Mouse (Mus musculus) embryonic facial prominence, embryonic 13.5 days (tissue): ENCODE results near the gene Gm10324. TPM values are rescaled to one million over a fixed set of nuclear protein-coding genes. Genes with fewer than 3 reads are reported as not detected.
"Not testable (repeated sequence)": the region's sequence is repeated elsewhere in the genome, so short reads cannot be mapped to it uniquely, and the experiment has no call there.

Source experiments
- ATAC-seq: fragments of 200-750 bp; cut with Nextera tagmentation; 2 replicates; pipeline ENCODE4 v1.8.0; 2017; ENCODE audit warnings: low read depth; ENCODE audit not compliant: insufficient number of reproducible peaks, insufficient read depth, low FRiP score, low TSS enrichment
- H3K27ac ChIP-seq: fragments of 300-500 bp; sonication (generic); 2 replicates; pipeline ENCODE4 v1.5.1; 2015; ENCODE audit warnings: moderate library complexity, mild to moderate bottlenecking, inconsistent platforms
- H3K27me3 ChIP-seq: fragments of 300-500 bp; sonication (generic); 2 replicates; pipeline ENCODE4 v1.6.1; 2015; ENCODE audit warnings: mild to moderate bottlenecking, inconsistent platforms
- H3K36me3 ChIP-seq: fragments of 300-500 bp; sonication (generic); 2 replicates; pipeline ENCODE4 v1.6.1; 2015; ENCODE audit warnings: mild to moderate bottlenecking, inconsistent platforms
- H3K4me1 ChIP-seq: fragments of 300-500 bp; sonication (generic); 2 replicates; pipeline ENCODE4 v1.6.1; 2015; ENCODE audit warnings: inconsistent platforms
- H3K4me2 ChIP-seq: fragments of 300-500 bp; sonication (generic); 2 replicates; pipeline ENCODE4 v1.6.1; 2015; ENCODE audit warnings: moderate library complexity, mild to moderate bottlenecking, inconsistent platforms
- H3K4me3 ChIP-seq: fragments of 300-500 bp; sonication (generic); 2 replicates; pipeline ENCODE4 v1.5.1; 2015; ENCODE audit warnings: mild to moderate bottlenecking, inconsistent platforms
- H3K9ac ChIP-seq: fragments of 300-500 bp; sonication (generic); 2 replicates; pipeline ENCODE4 v1.6.1; 2015; ENCODE audit warnings: mild to moderate bottlenecking, inconsistent platforms
- H3K9me3 ChIP-seq: fragments of 300-500 bp; sonication (generic); 2 replicates; pipeline ENCODE4 v1.6.1; 2016; ENCODE audit warnings: inconsistent platforms
- WGBS: fragments of 180-500 bp; shearing (Covaris S2); methylation state at CpG from one replicate; pipeline ENCODE4 v1.1.7; 2015; ENCODE audit warnings: mixed read lengths; 5-methylcytosine and 5-hydroxymethylcytosine counted together
- polyA plus RNA-seq: library from polyadenylated mRNA; unstranded; fragments of >200 nt; fragmentation: Nextera tagmentation; extraction: Ambion mirVana; gene quantifications from 2 replicates; pipeline ENCODE4 v1.2.1, GENCODE M21; 2015

The Gm10324 gene
- polyA plus RNA-seq, result not detected in 2 replicates

DNA sequence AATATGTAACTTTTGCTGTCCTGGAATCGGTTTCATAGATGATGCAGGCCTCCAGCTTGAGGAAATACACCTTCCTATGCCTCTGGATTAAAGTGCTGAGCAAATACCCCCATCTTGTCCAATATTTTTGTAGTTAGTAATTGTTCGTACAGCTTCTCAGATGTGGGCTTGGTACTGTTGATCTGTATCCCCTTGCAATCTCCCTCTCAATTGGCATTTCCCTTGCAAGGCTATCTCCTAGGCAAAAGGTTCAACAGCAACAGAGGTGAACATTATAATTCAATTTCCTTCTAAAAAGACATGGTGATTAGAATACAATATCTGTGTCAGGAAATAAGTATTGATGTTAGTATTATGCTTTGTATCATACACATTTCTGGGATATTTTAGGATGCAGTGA is at the start of gene Gm10324:
Gm10324 (plus strand) TSS at position 301 of the 400 bp plus-strand sequence.
- not testable (repeated sequence) for ATAC-seq
- no CpG with 5 or more reads among the region's 2 CpGs for WGBS

More for the DNA sequence above, at the start of gene Gm10324:
- H3K9ac ChIP-seq, H3K4me3 ChIP-seq, H3K4me2 ChIP-seq, H3K4me1 ChIP-seq, H3K36me3 ChIP-seq, H3K27ac ChIP-seq, H3K27me3 ChIP-seq, H3K9me3 ChIP-seq: not testable (repeated sequence)

Other genes with a start within 250 kb of the Gm10324 start
- not detected in 2 replicates for gene Gm10772, start 108.0 kb downstream of the Gm10324 start, polyA plus RNA-seq